Mouse (Mus musculus) intestine, embryonic 14.5 days (tissue): ENCODE results near the gene Nes. TPM values are rescaled to one million over a fixed set of nuclear protein-coding genes. Genes with fewer than 3 reads are reported as not detected.

Experiments
- ATAC-seq: fragments of 200-750 bp; cut with Nextera tagmentation; replicated peaks from 2 replicates; pipeline ENCODE4 v1.8.0; 2017; ENCODE audit warnings: low read depth, moderate number of reproducible peaks, moderate TSS enrichment, moderate library complexity; ENCODE audit not compliant: low FRiP score, low TSS enrichment
- DNase-seq: peaks from one replicate; pipeline ENCODE4 v3.0.0-alpha.2; 2018; ENCODE audit warnings: low spot score
- H3K27ac ChIP-seq: fragments of 300-500 bp; sonication (generic); 2 replicates; pipeline ENCODE4 v1.5.1; 2014; ENCODE audit warnings: low read depth, mild to moderate bottlenecking, control low read depth
- H3K27me3 ChIP-seq: fragments of 300-500 bp; sonication (generic); replicated peaks from 2 replicates; pipeline ENCODE4 v1.6.1; 2014; ENCODE audit warnings: low read length, control low read depth; ENCODE audit not compliant: control insufficient read depth, insufficient read depth
- H3K36me3 ChIP-seq: fragments of 300-500 bp; sonication (generic); 2 replicates; pipeline ENCODE4 v1.6.1; 2014; ENCODE audit warnings: low read length, control low read depth; ENCODE audit not compliant: control insufficient read depth, insufficient read depth
- H3K4me1 ChIP-seq: fragments of 300-500 bp; sonication (generic); replicated peaks from 2 replicates; pipeline ENCODE4 v1.6.1; 2014; ENCODE audit warnings: low read length, control low read depth, mixed read lengths; ENCODE audit not compliant: control insufficient read depth, insufficient read depth
- H3K4me2 ChIP-seq: fragments of 300-500 bp; sonication (generic); 2 replicates; pipeline ENCODE4 v1.6.1; 2014; ENCODE audit warnings: low read length
- H3K4me3 ChIP-seq: fragments of 300-500 bp; sonication (generic); 2 replicates; pipeline ENCODE4 v1.5.1; 2014; ENCODE audit warnings: low read depth, low read length, control low read depth, mixed read lengths
- H3K9ac ChIP-seq: fragments of 300-500 bp; sonication (generic); 2 replicates; pipeline ENCODE4 v1.6.1; 2014; ENCODE audit warnings: mild to moderate bottlenecking, low read length
- H3K9me3 ChIP-seq: fragments of 300-500 bp; sonication (generic); 2 replicates; pipeline ENCODE4 v1.6.1; 2016; ENCODE audit warnings: low read length, control low read depth; ENCODE audit not compliant: control insufficient read depth
- WGBS: fragments of 180-500 bp; shearing (Covaris S2); extraction: QIAGEN DNeasy Blood & Tissue Kit; methylation state at CpG from one replicate; pipeline ENCODE4 v1.1.7; 2014; 5-methylcytosine and 5-hydroxymethylcytosine counted together
- polyA plus RNA-seq: library from polyadenylated mRNA; unstranded; fragments of >200 nt; fragmentation: Nextera tagmentation; extraction: Ambion mirVana; gene quantifications from 2 replicates; pipeline ENCODE4 v1.2.1, GENCODE M21; 2014

The Nes gene
- polyA plus RNA-seq, 1 experiment from 2014 or later, result 13.4 TPM

- Histone ChIP-seq H3K4me2 (no peak overlapping the region), H3K36me3 (peaks cover 84% of the 10 kb centered on the region), H3K4me1 (peaks cover 18% of the 10 kb centered on the region), H3K9ac (no peak overlapping the region), H3K27ac (no peak overlapping the region), H3K9me3 (no peaks in the 10 kb centered on the region), H3K4me3 (no peak overlapping the region), H3K27me3 (no peaks in the 10 kb centered on the region)
- DNase-seq (peak; percentile 91), ATAC-seq (peak; percentile 51; the same call in 1 of the 2 replicates)
- 95% methylated on average over 2 of the region's 2 CpGs for WGBS
Observed at GRCm38 (mm10) chr3:87935776-87936175, 35.1 kb upstream of the Nes start.

- 69% methylated on average over 5 of the region's 5 CpGs for WGBS
- Histone ChIP-seq H3K4me1 (peaks cover 5% of the 10 kb centered on the region; the same call in 1 of the 2 replicates), H3K36me3 (peaks cover 69% of the 10 kb centered on the region), H3K27me3 (no peaks in the 10 kb centered on the region), H3K4me3 (no peak overlapping the region), H3K4me2 (no peak overlapping the region), H3K9me3 (no peaks in the 10 kb centered on the region), H3K27ac (no peak overlapping the region), H3K9ac (no peak overlapping the region)
- DNase-seq, result no peak
- ATAC-seq, result no peak
Observed at GRCm38 (mm10) chr3:87940611-87941010, 30.3 kb upstream of the Nes start.

GRCm38 (mm10) chr3:87942471-87942870 lies 28.4 kb upstream of the Nes start:
- H3K36me3 ChIP-seq, result peaks cover 53% of the 10 kb centered on the region

GRCm38 (mm10) chr3:87943586-87943985 lies 27.3 kb upstream of the Nes start:
- WGBS, result 69% methylated on average over 7 of the region's 7 CpGs
- peaks cover 42% of the 10 kb centered on the region for H3K36me3 ChIP-seq

More at GRCm38 (mm10) chr3:87942471-87942870, 28.4 kb upstream of the Nes start:
- no peaks in the 10 kb centered on the region for H3K27me3 ChIP-seq
- peaks cover 13% of the 10 kb centered on the region for H3K4me1 ChIP-seq
- no peak for DNase-seq
- no peaks in the 10 kb centered on the region for H3K9me3 ChIP-seq
- no peak overlapping the region for H3K27ac ChIP-seq
- H3K4me3 ChIP-seq, result no peak overlapping the region
- ATAC-seq, result no peak
- H3K9ac ChIP-seq, result no peak overlapping the region
- H3K4me2 ChIP-seq, result no peak overlapping the region
- WGBS, result 92% methylated on average over 2 of the region's 2 CpGs

GRCm38 (mm10) chr3:87944838-87945600 lies 25.9 kb upstream of the Nes start:
- ATAC-seq (no peak), DNase-seq (no peak)
- Histone ChIP-seq H3K36me3 (peaks cover 27% of the 10 kb centered on the region), H3K4me2 (no peak overlapping the region), H3K4me1 (peaks cover 34% of the 10 kb centered on the region), H3K27ac (no peak overlapping the region), H3K9ac (no peak overlapping the region), H3K4me3 (no peak overlapping the region), H3K9me3 (no peaks in the 10 kb centered on the region), H3K27me3 (peaks cover 21% of the 10 kb centered on the region)
- 40% methylated on average over 4 of the region's 4 CpGs for WGBS

More at GRCm38 (mm10) chr3:87943586-87943985, 27.3 kb upstream of the Nes start:
- peaks cover 22% of the 10 kb centered on the region for H3K4me1 ChIP-seq
- H3K9ac ChIP-seq, result no peak overlapping the region
- H3K9me3 ChIP-seq, result no peaks in the 10 kb centered on the region
- no peak overlapping the region for H3K4me2 ChIP-seq
- DNase-seq (no peak), ATAC-seq (no peak)
- H3K4me3 ChIP-seq, result no peak overlapping the region
- no peak overlapping the region for H3K27ac ChIP-seq
- H3K27me3 ChIP-seq, result peaks cover 9% of the 10 kb centered on the region

GRCm38 (mm10) chr3:87945781-87946540 lies 24.9 kb upstream of the Nes start:
- H3K27ac ChIP-seq, result no peak overlapping the region
- DNase-seq (no peak), ATAC-seq (no peak)
- H3K9ac ChIP-seq, result no peak overlapping the region
- H3K36me3 ChIP-seq, result peaks cover 18% of the 10 kb centered on the region
- H3K4me1 ChIP-seq, result peaks cover 37% of the 10 kb centered on the region
- WGBS, result 42% methylated on average over 12 of the region's 12 CpGs
- no peaks in the 10 kb centered on the region for H3K9me3 ChIP-seq
- no peak overlapping the region for H3K4me3 ChIP-seq
- H3K4me2 ChIP-seq, result no peak overlapping the region
- peaks cover 27% of the 10 kb centered on the region for H3K27me3 ChIP-seq

GRCm38 (mm10) chr3:87946541-87946860 lies 24.4 kb upstream of the Nes start:
- H3K36me3 ChIP-seq, result peaks cover 12% of the 10 kb centered on the region
- H3K4me1 ChIP-seq, result peaks cover 37% of the 10 kb centered on the region
- no peak overlapping the region for H3K27ac ChIP-seq
- H3K4me2 ChIP-seq, result no peak overlapping the region
- H3K9me3 ChIP-seq, result no peaks in the 10 kb centered on the region
- peaks cover 27% of the 10 kb centered on the region for H3K27me3 ChIP-seq
- WGBS, result 47% methylated on average over 1 of the region's 1 CpGs
- no peak for ATAC-seq
- H3K9ac ChIP-seq, result no peak overlapping the region
- no peak overlapping the region for H3K4me3 ChIP-seq
- no peak for DNase-seq

GRCm38 (mm10) chr3:87947056-87947810 lies 23.6 kb upstream of the Nes start:
- Histone ChIP-seq H3K4me3 (peak overlapping the region; percentile 20), H3K4me1 (peaks cover 41% of the 10 kb centered on the region), H3K4me2 (peak overlapping the region; percentile 63), H3K9ac (peak overlapping the region; percentile 36; the same call in 1 of the 2 replicates), H3K27me3 (peaks cover 27% of the 10 kb centered on the region), H3K9me3 (no peaks in the 10 kb centered on the region), H3K27ac (no peak overlapping the region), H3K36me3 (peaks cover 5% of the 10 kb centered on the region)
- ATAC-seq (peak; percentile 9; the same call in 1 of the 2 replicates), DNase-seq (peak; percentile 77)
- 5% methylated on average over 26 of the region's 26 CpGs for WGBS
